Mouse (Mus musculus): ENCODE results near the gene Adssl1. TPM values are rescaled to one million over a fixed set of nuclear protein-coding genes. Genes with fewer than 3 reads are reported as not detected.

Adssl1 gene
- total and polyA plus RNA-seq, 2 experiments: 21.7 to 26.7 TPM

DNA sequence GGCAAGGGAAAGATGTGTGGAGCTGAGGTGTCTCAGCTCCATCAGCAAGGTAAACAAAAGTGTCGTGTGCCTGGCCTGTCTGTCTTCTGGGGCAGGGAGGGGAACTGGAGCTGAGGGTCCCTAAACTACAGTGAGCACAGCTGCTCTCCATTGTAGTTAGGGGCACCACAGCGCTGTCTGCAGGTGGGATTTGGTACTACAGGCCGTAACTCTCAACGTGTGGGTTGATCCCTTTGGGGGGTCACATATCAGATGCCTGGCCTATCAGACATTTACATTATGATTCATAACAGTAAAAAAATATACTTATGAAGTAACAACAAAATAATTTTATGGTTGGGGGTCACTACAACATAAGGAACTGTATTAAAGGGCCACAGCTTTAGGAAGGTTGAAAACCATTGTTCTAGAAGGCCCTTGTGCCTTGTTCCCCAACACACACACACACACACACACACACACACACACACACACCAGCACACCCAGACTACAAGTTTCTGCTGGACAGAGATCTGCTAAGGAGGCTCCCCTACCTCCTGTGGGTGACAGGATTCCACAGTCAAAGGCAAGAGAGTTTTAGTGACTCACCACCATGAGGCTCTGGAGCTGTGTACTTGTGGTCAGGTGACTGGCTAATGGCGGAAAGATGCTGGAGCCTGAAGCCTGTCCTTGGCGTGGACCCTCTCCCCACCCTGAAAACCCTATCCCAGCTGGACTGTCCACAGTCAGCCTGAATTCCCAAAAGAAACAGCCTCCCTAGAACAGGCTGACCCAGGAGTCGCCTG, 7.4 kb downstream of the Adssl1 start:
- Histone ChIP-seq H3K4me3 (ENCODE audit: insufficient read depth, low read depth, low read length) (no peak overlapping the region), H3K79me2 (ENCODE audit: control insufficient read depth, insufficient read depth, low read length) (no peaks in the 10 kb centered on the region), H3K36me3 (ENCODE audit: control insufficient read depth, insufficient read depth, low read length) (no peaks in the 10 kb centered on the region), H3K27me3 (ENCODE audit: control insufficient read depth, insufficient read depth, low read length) (no peaks in the 10 kb centered on the region), H3K27ac (replicated peaks; ENCODE audit: insufficient read depth, low read depth, low read length) (no peak overlapping the region), H3K4me1 (ENCODE audit: control insufficient read depth, insufficient read depth, low read length) (peaks cover 22% of the 10 kb centered on the region), H3K9ac (ENCODE audit: low read depth, low read length) (no peak overlapping the region)
- TF ChIP-seq CTCF (IDR thresholded peaks at IDR 0.05; ENCODE audit: low read depth, low read length): peak; percentile 66
- no peak for TF ChIP-seq POLR2A (IDR thresholded peaks at IDR 0.05; ENCODE audit: extremely low read depth, insufficient read depth, low read length)
- DNase-seq (ENCODE audit: extremely low read depth, low read depth, low spot score): no peak
- WGBS: 78% methylated on average over 7 of the region's 7 CpGs

DNA sequence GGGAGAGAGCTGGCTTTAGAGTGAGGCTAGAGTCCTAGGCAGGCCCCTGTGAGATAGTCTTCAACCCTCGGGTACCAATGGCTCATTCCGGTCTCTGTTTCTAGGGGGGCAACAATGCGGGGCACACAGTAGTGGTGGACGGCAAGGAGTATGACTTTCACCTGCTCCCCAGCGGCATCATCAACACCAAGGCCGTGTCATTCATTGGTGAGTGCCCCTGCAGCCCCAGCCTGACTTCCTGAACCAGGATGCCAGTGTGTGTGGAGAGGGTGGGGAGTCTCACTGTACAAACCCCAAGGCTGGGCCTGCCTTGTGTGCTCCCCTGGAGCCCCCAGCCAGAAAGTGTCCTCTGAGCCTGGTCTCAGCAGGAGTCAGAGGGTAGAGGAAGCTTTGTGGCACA, 8.4 kb downstream of the Adssl1 start:
- no peak for DNase-seq (ENCODE audit: extremely low read depth, low read depth, low spot score)
- peaks cover 22% of the 10 kb centered on the region for H3K4me1 ChIP-seq (ENCODE audit: control insufficient read depth, insufficient read depth, low read length)
- WGBS: 87% methylated on average over 6 of the region's 6 CpGs
- H3K27me3 ChIP-seq (ENCODE audit: control insufficient read depth, insufficient read depth, low read length): no peaks in the 10 kb centered on the region
- no peak overlapping the region for H3K9ac ChIP-seq (ENCODE audit: low read depth, low read length)
- no peaks in the 10 kb centered on the region for H3K79me2 ChIP-seq (ENCODE audit: control insufficient read depth, insufficient read depth, low read length)
- TF ChIP-seq POLR2A (IDR thresholded peaks at IDR 0.05; ENCODE audit: extremely low read depth, insufficient read depth, low read length) (no peak), CTCF (IDR thresholded peaks at IDR 0.05; ENCODE audit: low read depth, low read length) (no peak)
- H3K27ac ChIP-seq (replicated peaks; ENCODE audit: insufficient read depth, low read depth, low read length): no peak overlapping the region
- H3K36me3 ChIP-seq (ENCODE audit: control insufficient read depth, insufficient read depth, low read length): no peaks in the 10 kb centered on the region
- no peak overlapping the region for H3K4me3 ChIP-seq (ENCODE audit: insufficient read depth, low read depth, low read length)

DNA sequence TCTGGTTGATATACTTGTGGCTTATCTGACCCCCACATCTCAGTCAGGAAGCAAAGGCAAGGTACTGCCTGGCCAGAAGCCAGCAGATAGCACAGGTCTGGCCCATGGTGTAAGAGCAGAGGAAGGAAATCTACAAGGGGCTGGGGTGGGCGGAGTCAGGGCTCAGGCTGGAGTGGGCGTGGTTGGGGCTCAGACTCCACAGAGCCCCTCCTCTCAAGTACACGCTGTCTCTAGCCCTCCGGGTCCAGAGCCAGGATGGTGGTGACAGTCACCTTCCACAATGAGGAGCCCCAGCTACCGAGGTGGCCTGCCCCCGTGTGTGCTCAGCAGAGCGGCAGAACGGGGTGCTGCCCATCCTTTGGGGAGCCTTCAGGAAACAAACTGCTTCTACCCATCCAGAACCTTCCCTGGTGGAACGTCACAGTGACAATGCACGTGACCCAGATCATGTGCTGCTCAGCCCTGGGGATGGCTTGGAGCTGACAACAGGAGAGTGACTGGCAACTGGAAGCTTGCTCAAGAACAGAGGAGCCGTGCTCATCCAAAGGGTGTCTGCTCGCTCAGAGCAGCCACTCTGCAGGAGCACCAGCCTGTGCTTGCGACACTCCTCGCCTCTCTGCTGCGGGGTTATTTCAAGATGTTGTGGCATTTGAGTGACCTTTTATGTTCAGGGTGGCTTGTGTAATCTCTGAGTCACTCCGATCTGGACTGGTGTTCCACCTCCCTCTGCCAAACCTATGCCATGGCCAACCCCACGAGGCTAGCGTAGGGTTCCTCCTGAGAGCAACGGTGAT, 9.3 kb downstream of the Adssl1 start:
- TF ChIP-seq CTCF (IDR thresholded peaks at IDR 0.05; ENCODE audit: low read depth, low read length) (no peak), POLR2A (IDR thresholded peaks at IDR 0.05; ENCODE audit: extremely low read depth, insufficient read depth, low read length) (no peak)
- H3K4me3 ChIP-seq (ENCODE audit: insufficient read depth, low read depth, low read length): no peak overlapping the region
- 9% methylated on average over 19 of the region's 19 CpGs for WGBS
- no peaks in the 10 kb centered on the region for H3K27me3 ChIP-seq (ENCODE audit: control insufficient read depth, insufficient read depth, low read length)
- peaks cover 22% of the 10 kb centered on the region for H3K4me1 ChIP-seq (ENCODE audit: control insufficient read depth, insufficient read depth, low read length)
- H3K79me2 ChIP-seq (ENCODE audit: control insufficient read depth, insufficient read depth, low read length): no peaks in the 10 kb centered on the region
- peak overlapping the region; percentile 53 for H3K27ac ChIP-seq (replicated peaks; ENCODE audit: insufficient read depth, low read depth, low read length)
- peak overlapping the region; percentile 28 for H3K9ac ChIP-seq (ENCODE audit: low read depth, low read length)
- H3K36me3 ChIP-seq (ENCODE audit: control insufficient read depth, insufficient read depth, low read length): no peaks in the 10 kb centered on the region
- peak; percentile 98 for DNase-seq (ENCODE audit: extremely low read depth, low read depth, low spot score)

DNA sequence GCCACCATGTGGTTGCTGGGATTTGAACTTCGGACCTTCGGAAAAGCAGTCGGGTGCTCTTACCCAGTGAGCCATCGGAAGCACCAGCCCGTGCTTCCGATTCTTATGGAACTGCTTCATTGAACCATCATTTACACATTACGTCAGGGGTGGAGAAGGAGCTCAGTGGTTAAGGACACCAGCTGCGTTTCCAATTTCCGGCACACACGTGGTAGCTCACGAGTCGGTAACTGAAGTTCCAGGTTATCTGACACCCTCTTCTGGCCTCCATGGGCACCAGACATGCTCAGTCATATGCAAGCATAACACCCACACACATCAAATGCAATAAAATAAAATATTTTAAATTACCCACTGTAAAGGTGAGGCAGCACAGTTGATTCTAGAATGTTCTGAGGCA, 10.2 kb downstream of the Adssl1 start:
- TF ChIP-seq CTCF (IDR thresholded peaks at IDR 0.05; ENCODE audit: low read depth, low read length): no peak
- no peak for TF ChIP-seq POLR2A (IDR thresholded peaks at IDR 0.05; ENCODE audit: extremely low read depth, insufficient read depth, low read length)
- WGBS: 91% methylated on average over 12 of the region's 12 CpGs
- no peak for DNase-seq (ENCODE audit: extremely low read depth, low read depth, low spot score)
- no peaks in the 10 kb centered on the region for H3K27me3 ChIP-seq (ENCODE audit: control insufficient read depth, insufficient read depth, low read length)
- H3K4me1 ChIP-seq (ENCODE audit: control insufficient read depth, insufficient read depth, low read length): peaks cover 22% of the 10 kb centered on the region
- no peaks in the 10 kb centered on the region for H3K36me3 ChIP-seq (ENCODE audit: control insufficient read depth, insufficient read depth, low read length)
- H3K9ac ChIP-seq (ENCODE audit: low read depth, low read length): no peak overlapping the region
- no peaks in the 10 kb centered on the region for H3K79me2 ChIP-seq (ENCODE audit: control insufficient read depth, insufficient read depth, low read length)
- no peak overlapping the region for H3K4me3 ChIP-seq (ENCODE audit: insufficient read depth, low read depth, low read length)
- no peak overlapping the region for H3K27ac ChIP-seq (replicated peaks; ENCODE audit: insufficient read depth, low read depth, low read length)

DNA sequence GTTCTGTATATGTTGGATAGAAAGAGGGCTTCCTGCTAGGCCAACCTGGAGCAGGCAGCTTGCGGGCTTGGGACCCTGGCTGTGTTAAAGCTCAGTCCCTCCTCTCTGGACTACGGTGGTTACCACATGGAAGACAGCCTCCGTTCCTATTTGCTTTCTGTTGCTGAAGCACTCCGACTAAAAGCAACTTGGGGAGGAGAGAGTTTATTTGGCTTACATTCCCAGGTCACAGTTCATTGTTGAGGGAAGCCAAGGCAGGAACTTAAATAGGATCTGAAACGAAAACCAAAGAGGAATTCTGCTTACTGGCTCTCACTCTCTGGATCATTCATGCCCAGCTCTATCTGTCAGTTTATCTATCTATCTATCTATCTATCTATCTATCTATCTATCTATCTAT, 11.0 kb downstream of the Adssl1 start:
- 16% methylated on average over 5 of the region's 5 CpGs for WGBS
- Histone ChIP-seq H3K9ac (ENCODE audit: low read depth, low read length) (0 out of 2 replicates have a peak overlapping the region, but pooled peaks have one; percentile 19), H3K4me3 (ENCODE audit: insufficient read depth, low read depth, low read length) (no peak overlapping the region), H3K4me1 (ENCODE audit: control insufficient read depth, insufficient read depth, low read length) (peaks cover 22% of the 10 kb centered on the region), H3K27ac (replicated peaks; ENCODE audit: insufficient read depth, low read depth, low read length) (peak overlapping the region; percentile 79), H3K27me3 (ENCODE audit: control insufficient read depth, insufficient read depth, low read length) (no peaks in the 10 kb centered on the region), H3K36me3 (ENCODE audit: control insufficient read depth, insufficient read depth, low read length) (no peaks in the 10 kb centered on the region), H3K79me2 (ENCODE audit: control insufficient read depth, insufficient read depth, low read length) (no peaks in the 10 kb centered on the region)
- DNase-seq (ENCODE audit: extremely low read depth, low read depth, low spot score): peak; percentile 91
- TF ChIP-seq CTCF (IDR thresholded peaks at IDR 0.05; ENCODE audit: low read depth, low read length): no peak
- no peak for TF ChIP-seq POLR2A (IDR thresholded peaks at IDR 0.05; ENCODE audit: extremely low read depth, insufficient read depth, low read length)
